Mouse (Mus musculus) neural tube, embryonic 15.5 days (tissue): ENCODE measurements at regions not wholly inside any gene's neighbourhood (a gene's known extent, or its start where the extent isn't known, plus 50 kb on each side); places are given as distances from the start of the nearest gene placed in this dataset.

Experiments
- ATAC-seq: fragments of 200-750 bp; cut with Nextera tagmentation; 2 replicates; pipeline ENCODE4 v1.8.0; 2017; ENCODE audit warnings: mild to moderate bottlenecking, moderate TSS enrichment, moderate library complexity; ENCODE audit not compliant: low FRiP score
- H3K27ac ChIP-seq: fragments of 300-500 bp; sonication (generic); replicated peaks from 2 replicates; pipeline ENCODE4 v1.5.1; 2015; ENCODE audit warnings: mild to moderate bottlenecking, inconsistent platforms
- H3K27me3 ChIP-seq: fragments of 300-500 bp; sonication (generic); replicated peaks from 2 replicates; pipeline ENCODE4 v1.6.1; 2015; ENCODE audit warnings: inconsistent platforms
- H3K36me3 ChIP-seq: fragments of 300-500 bp; sonication (generic); 2 replicates; pipeline ENCODE4 v1.6.1; 2015; ENCODE audit warnings: inconsistent platforms
- H3K4me1 ChIP-seq: fragments of 300-500 bp; sonication (generic); 2 replicates; pipeline ENCODE4 v1.6.1; 2015; ENCODE audit warnings: inconsistent platforms
- H3K4me2 ChIP-seq: fragments of 300-500 bp; sonication (generic); 2 replicates; pipeline ENCODE4 v1.6.1; 2015; ENCODE audit warnings: inconsistent platforms, mild to moderate bottlenecking, moderate library complexity
- H3K4me3 ChIP-seq: fragments of 300-500 bp; sonication (generic); replicated peaks from 2 replicates; pipeline ENCODE4 v1.5.1; 2015; ENCODE audit warnings: mild to moderate bottlenecking, inconsistent platforms
- H3K9ac ChIP-seq: fragments of 300-500 bp; sonication (generic); replicated peaks from 2 replicates; pipeline ENCODE4 v1.6.1; 2015; ENCODE audit warnings: mild to moderate bottlenecking, inconsistent platforms
- H3K9me3 ChIP-seq: fragments of 300-500 bp; sonication (generic); replicated peaks from 2 replicates; pipeline ENCODE4 v1.6.1; 2016; ENCODE audit warnings: inconsistent platforms
- WGBS: fragments of 180-500 bp; shearing (Covaris S2); methylation state at CpG from one replicate; pipeline ENCODE4 v1.1.7; 2015; ENCODE audit warnings: mixed read lengths; 5-methylcytosine and 5-hydroxymethylcytosine counted together

DNA sequence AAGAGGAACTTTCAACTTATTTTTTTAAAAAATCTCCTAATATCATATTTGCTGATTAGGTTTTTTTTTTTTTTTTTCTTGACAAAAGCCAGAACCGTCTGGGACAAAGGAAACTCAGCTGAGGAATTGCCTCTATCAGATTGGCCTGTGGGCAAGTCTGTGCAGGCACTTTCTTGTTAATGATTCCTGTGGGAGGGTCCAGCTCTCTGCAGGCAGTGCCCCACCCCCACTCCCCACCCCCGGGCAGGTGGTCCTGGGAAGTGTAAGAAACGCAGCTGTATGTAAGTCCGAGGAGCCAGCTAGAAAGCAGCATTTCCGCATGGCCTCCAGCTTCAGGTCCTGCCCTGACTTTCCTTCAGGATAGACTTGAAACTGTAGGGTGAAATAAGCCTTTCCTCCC is 377.7 kb downstream of the Sox2 start:
- no peaks in the 10 kb centered on the region for H3K9me3 ChIP-seq
- no peaks in the 10 kb centered on the region for H3K4me1 ChIP-seq
- H3K4me2 ChIP-seq, result no peak overlapping the region
- no peak overlapping the region for H3K27ac ChIP-seq
- H3K27me3 ChIP-seq, result no peaks in the 10 kb centered on the region
- WGBS, result 10% methylated on average over 5 of the region's 5 CpGs
- no peak overlapping the region for H3K9ac ChIP-seq
- no peaks in the 10 kb centered on the region for H3K36me3 ChIP-seq
- no peak for ATAC-seq
- no peak overlapping the region for H3K4me3 ChIP-seq

DNA sequence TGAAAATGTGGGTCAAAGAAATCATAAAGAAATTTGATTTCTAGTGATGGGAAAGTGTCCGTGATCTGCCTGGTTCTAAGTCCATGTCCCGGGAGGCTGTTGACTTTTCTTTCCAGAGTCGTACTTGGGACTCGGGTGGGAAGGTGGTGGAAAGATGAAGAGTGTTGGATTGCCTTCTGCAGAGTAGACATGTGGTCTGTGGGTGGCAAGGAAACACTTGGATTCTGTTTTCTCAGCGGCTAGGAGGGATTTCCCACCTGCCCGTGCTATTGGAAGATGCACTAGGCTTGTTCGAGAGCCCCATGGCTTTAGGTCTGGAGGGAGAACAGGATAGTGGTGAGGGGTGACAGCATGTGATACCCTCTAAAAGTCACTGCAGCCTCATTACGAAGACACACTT is 379.7 kb downstream of the Sox2 start:
- no peaks in the 10 kb centered on the region for H3K36me3 ChIP-seq

DNA sequence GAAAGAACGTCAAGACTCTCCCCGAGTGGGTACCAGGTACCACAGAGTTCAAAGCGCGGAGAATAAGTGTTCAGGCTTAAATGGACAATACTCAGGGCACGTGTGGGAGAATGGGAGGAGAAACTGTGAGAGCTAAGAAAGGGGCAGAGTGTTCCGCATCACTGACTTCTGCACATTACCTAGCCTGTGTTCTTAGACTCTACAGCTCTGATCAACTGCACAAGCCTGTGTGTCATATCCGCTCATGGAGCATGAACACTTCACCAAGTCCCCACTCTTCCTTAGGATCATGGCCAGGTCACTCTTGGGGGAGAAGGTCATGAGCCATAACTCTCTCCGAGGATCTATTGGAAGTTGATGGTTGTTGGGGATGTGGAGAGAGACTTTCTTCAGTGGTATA is 383.4 kb downstream of the Sox2 start:
- Histone ChIP-seq H3K9me3 (no peaks in the 10 kb centered on the region), H3K4me1 (no peaks in the 10 kb centered on the region), H3K27ac (no peak overlapping the region), H3K27me3 (no peaks in the 10 kb centered on the region), H3K36me3 (no peaks in the 10 kb centered on the region), H3K4me2 (no peak overlapping the region), H3K4me3 (no peak overlapping the region), H3K9ac (no peak overlapping the region)
- WGBS, result 68% methylated on average over 8 of the region's 8 CpGs
- ATAC-seq, result no peak

More for the DNA sequence above, 379.7 kb downstream of the Sox2 start:
- Histone ChIP-seq H3K9ac (no peak overlapping the region), H3K4me1 (no peaks in the 10 kb centered on the region), H3K27ac (no peak overlapping the region), H3K4me2 (no peak overlapping the region), H3K27me3 (no peaks in the 10 kb centered on the region), H3K4me3 (no peak overlapping the region), H3K9me3 (no peaks in the 10 kb centered on the region)
- ATAC-seq, result no peak
- WGBS, result 95% methylated on average over 8 of the region's 8 CpGs

DNA sequence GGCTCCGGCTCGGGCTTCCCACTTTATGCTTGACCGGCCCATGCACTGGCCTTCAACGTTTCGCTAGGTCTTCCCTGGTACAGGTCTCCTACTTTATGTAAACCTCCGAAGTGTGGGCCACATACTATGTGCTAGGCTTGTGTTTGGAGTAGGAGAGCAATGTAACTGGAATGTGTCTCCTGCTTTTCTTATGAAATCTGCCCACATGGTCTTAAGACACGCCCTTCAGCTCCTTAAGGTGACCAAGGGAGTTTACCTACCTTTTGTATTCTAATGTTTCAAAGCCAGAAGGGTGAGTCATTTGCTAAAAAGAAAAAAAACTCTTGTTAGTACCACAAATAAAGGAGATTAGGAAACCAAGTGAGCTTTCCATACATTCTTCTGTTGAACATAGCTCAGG is 385.0 kb downstream of the Sox2 start:
- Histone ChIP-seq H3K27ac (no peak overlapping the region), H3K9me3 (no peaks in the 10 kb centered on the region), H3K4me3 (no peak overlapping the region), H3K9ac (no peak overlapping the region), H3K27me3 (no peaks in the 10 kb centered on the region), H3K4me2 (no peak overlapping the region), H3K4me1 (no peaks in the 10 kb centered on the region), H3K36me3 (no peaks in the 10 kb centered on the region)
- WGBS, result 95% methylated on average over 7 of the region's 7 CpGs
- no peak for ATAC-seq

DNA sequence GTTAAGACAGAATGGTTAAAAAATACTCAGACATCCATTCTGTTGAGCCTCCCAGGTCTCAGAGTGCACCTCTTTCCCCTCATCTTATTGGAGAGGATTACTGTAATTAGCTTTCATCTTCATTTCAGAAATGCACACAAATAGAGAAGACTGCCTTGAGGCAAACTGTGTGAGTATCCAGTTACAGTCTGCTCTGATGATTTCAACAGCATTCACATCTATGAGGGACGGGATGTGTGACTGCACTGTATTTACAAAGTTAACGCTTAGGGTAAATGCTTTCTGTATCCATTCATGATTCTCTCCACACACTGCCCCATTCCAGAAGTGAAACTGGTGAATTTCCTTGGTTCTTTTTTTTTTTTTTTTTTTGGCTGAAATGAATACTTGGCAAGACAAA is 393.5 kb downstream of the Sox2 start:
- Histone ChIP-seq H3K4me3 (no peak overlapping the region), H3K4me2 (no peak overlapping the region), H3K36me3 (no peaks in the 10 kb centered on the region), H3K27me3 (no peaks in the 10 kb centered on the region), H3K27ac (no peak overlapping the region), H3K4me1 (no peaks in the 10 kb centered on the region), H3K9me3 (no peaks in the 10 kb centered on the region), H3K9ac (no peak overlapping the region)
- 83% methylated on average over 2 of the region's 2 CpGs for WGBS
- no peak for ATAC-seq

DNA sequence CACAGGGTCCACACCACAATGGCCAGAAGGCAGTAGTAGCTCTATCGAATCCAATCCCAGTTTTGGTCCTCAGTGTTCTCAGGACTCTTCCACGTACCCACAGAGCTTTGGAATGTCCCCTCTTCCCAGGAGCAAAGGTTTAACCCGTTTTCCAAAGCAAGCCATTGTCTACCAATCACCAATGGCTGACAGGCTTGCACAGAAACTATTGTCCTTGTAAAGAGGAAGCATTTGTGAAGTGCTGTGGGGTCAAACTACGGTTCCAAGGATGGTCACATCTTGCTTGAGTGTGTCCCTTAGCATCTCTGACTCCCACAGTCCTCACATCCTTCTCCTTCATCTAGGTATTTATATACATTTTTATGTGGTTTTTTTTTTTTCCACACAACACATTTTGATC is 409.2 kb downstream of the Sox2 start:
- peaks cover 10% of the 10 kb centered on the region; the same call in 1 of the 2 replicates for H3K4me1 ChIP-seq
- H3K27ac ChIP-seq, result no peak overlapping the region
- 26% methylated on average over 4 of the region's 4 CpGs for WGBS

DNA sequence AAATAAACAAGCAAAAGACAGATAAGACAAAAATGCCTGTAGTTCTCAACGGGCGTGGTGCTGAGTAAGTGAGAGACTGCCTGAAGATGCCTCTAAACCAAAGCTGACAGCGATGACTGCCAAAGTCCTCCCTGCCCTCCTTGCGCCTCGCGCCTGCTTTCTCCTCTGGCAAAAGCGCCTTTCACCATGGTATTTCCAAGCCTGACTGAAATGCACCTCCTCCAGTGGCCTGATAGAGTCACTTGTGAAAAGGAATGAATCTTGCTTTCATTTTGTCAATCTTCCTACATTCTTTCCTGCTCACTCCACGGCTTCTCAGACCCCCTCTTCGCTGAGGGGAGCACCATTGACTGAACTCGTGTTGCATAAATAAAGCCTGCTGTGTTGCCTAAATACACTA is 409.8 kb downstream of the Sox2 start:
- WGBS, result 35% methylated on average over 10 of the region's 10 CpGs
- Histone ChIP-seq H3K9me3 (no peaks in the 10 kb centered on the region), H3K9ac (no peak overlapping the region), H3K4me3 (no peak overlapping the region), H3K27ac (no peak overlapping the region), H3K27me3 (no peaks in the 10 kb centered on the region), H3K4me2 (peak overlapping the region; percentile 31), H3K36me3 (no peaks in the 10 kb centered on the region), H3K4me1 (peaks cover 10% of the 10 kb centered on the region; the same call in 1 of the 2 replicates)
- no peak for ATAC-seq

More for the DNA sequence above, 409.2 kb downstream of the Sox2 start:
- Histone ChIP-seq H3K9ac (no peak overlapping the region), H3K4me3 (no peak overlapping the region), H3K9me3 (no peaks in the 10 kb centered on the region), H3K36me3 (no peaks in the 10 kb centered on the region), H3K4me2 (no peak overlapping the region), H3K27me3 (no peaks in the 10 kb centered on the region)
- ATAC-seq, result no peak

DNA sequence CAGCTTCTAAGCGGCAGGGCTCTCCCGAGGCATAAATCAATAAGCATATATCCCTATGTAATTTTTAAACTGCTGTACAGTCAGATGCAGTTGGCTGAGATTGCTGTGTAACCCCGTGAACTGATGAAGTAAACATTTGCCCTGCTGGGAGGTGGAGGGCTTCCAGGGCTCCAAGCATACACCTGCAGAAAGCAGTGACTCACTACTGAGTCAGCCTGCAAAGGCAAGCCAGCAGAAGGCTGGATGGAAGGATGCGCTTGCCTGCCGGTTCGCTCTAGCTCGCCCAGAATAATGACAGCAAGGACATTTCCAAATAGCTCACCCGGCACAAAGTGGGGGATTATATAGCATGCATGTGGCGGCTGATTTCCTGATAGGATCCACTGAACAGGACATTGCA is 416.6 kb downstream of the Sox2 start:
- Histone ChIP-seq H3K9me3 (no peaks in the 10 kb centered on the region), H3K36me3 (no peaks in the 10 kb centered on the region), H3K9ac (no peak overlapping the region), H3K4me2 (0 out of 2 replicates have a peak overlapping the region, but pooled peaks have one; percentile 11), H3K4me3 (no peak overlapping the region), H3K27me3 (no peaks in the 10 kb centered on the region), H3K4me1 (no peaks in the 10 kb centered on the region; the same call in 1 of the 2 replicates), H3K27ac (no peak overlapping the region)
- ATAC-seq, result no peak
- WGBS, result 55% methylated on average over 9 of the region's 9 CpGs

DNA sequence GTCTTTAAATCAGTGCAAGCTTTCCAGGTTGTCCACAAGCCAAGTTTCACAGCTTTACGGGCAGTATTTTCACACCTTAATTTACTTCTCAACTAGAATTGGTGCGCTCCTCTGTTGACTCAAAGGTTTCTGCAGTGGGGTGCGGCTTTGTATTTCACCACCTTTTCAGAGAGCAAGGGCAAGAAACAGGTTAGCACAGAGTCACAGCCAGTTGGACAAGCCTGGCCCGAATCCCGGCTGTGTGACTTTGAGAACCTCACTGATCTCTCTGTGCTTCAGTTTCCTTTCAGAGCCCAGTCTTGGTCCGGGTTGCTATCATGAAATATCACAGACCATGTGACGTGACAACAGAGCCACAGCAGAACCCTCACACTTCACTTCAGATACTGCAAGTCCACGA is 418.4 kb downstream of the Sox2 start:
- Histone ChIP-seq H3K9ac (no peak overlapping the region), H3K4me3 (no peak overlapping the region), H3K27ac (no peak overlapping the region), H3K27me3 (no peaks in the 10 kb centered on the region), H3K9me3 (no peaks in the 10 kb centered on the region), H3K4me2 (no peak overlapping the region), H3K36me3 (no peaks in the 10 kb centered on the region), H3K4me1 (no peaks in the 10 kb centered on the region; the same call in 1 of the 2 replicates)
- 92% methylated on average over 8 of the region's 8 CpGs for WGBS
- ATAC-seq, result no peak

DNA sequence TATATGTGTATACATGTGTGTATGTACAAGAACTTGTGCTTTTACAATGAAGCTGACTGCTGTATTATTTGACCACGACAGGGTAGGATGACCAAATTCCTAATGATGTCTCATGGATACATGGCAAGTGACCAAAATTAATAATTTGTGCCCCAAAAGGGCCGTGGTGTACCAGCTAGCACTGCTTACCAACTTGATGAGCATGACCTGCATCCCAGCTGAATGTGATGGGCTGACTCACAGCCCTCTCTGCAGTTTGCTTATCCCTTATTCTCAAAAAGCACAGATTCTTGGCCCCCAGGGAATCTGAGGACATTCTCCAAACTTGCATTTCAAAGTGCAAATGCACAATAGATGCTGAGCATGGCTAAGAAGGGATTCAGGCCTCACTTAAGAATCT is 420.8 kb downstream of the Sox2 start:
- H3K9ac ChIP-seq, result no peak overlapping the region
- H3K27ac ChIP-seq, result no peak overlapping the region
- H3K36me3 ChIP-seq, result no peaks in the 10 kb centered on the region
- no peak for ATAC-seq
- no peaks in the 10 kb centered on the region for H3K27me3 ChIP-seq
- H3K9me3 ChIP-seq, result no peaks in the 10 kb centered on the region
- no peak overlapping the region for H3K4me3 ChIP-seq
- WGBS, result 81% methylated on average over 2 of the region's 2 CpGs
- no peak overlapping the region for H3K4me2 ChIP-seq
- H3K4me1 ChIP-seq, result no peaks in the 10 kb centered on the region; the same call in 1 of the 2 replicates

DNA sequence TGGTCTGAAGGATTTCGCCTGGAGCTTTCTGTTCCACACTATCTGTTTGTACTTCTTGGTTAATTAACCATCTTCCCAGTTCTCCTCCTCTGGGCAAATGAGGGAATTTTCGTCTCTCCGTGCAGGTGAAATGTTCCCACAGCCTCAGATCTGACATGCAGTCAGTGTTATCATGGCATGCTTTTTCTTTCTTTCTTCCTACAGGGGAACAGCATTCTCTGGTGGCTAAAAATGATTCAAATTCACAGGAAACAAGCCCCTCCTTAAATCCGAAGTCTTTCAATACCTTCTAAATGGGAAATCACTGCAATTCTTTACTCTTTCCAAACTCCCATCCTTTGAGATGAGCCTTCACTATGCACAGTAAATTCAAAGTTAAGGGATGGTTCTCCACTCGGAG is 429.7 kb downstream of the Sox2 start:
- no peak overlapping the region for H3K4me2 ChIP-seq
- no peaks in the 10 kb centered on the region for H3K36me3 ChIP-seq
- H3K4me1 ChIP-seq, result 0 out of 2 replicates have a peak, but pooled peaks cover 3% of the 10 kb centered on the region
- H3K9me3 ChIP-seq, result no peaks in the 10 kb centered on the region
- no peak overlapping the region for H3K9ac ChIP-seq
- no peak overlapping the region for H3K27ac ChIP-seq
- H3K4me3 ChIP-seq, result no peak overlapping the region
- WGBS, result 64% methylated on average over 5 of the region's 5 CpGs
- no peak for ATAC-seq
- no peaks in the 10 kb centered on the region for H3K27me3 ChIP-seq

DNA sequence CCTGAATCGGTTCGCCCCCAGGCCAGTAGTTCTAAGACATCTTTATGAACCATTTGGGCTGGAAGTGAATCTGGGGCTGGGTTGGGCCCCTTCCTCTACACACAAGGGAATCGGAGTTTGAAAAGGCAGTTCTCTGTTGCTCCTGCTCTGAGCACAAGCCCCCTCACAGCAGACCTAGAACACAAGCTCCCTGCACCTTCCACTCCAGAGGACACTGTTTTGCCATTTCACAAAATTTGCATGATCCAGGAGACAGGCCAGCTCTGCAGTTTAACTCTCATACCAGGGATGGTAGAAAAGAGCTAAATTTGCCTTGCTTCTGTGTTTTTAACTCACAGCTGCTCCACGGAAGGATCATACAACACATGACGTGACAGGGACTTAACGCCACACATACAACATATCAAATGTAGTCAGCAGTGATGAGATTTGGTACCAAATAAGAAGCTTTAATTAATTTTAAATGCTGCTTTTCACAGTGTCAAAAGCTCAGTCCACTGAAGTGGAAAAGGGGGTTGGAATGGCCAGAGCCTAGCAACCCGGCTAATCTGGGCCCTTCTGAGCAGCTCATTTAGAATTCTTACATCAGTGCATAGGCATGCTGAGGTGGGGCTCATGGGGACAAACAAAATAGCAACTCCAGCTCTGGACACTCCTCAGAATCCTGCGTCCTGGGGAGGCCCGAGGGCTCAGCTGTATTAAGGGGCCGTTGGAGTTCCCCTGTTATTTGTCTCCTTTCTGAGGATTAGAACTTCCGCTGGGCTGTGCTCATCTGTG is 434.1 kb downstream of the Sox2 start:
- no peak overlapping the region for H3K4me2 ChIP-seq
- H3K4me1 ChIP-seq, result peaks cover 18% of the 10 kb centered on the region
- H3K27ac ChIP-seq, result peak overlapping the region; percentile 65
- H3K36me3 ChIP-seq, result no peaks in the 10 kb centered on the region
- no peak for ATAC-seq
- 25% methylated on average over 11 of the region's 11 CpGs for WGBS
- H3K9me3 ChIP-seq, result no peaks in the 10 kb centered on the region
- H3K4me3 ChIP-seq, result no peak overlapping the region
- no peaks in the 10 kb centered on the region for H3K27me3 ChIP-seq
- H3K9ac ChIP-seq, result no peak overlapping the region
